Mouse (Mus musculus): ENCODE results near the gene Babam2.

Babam2 gene

GRCm38 (mm10) chr5:31982061-31982460, 284.6 kb downstream of the Babam2 start:
- in situ Hi-C loops (cut with MboI; ENCODE audit: low sequenced_read_pairs), result no loop called here

- in situ Hi-C loops (cut with MboI; ENCODE audit: low sequenced_read_pairs), result no loop called here
These were observed 285.7 kb downstream of the Babam2 start for GRCm38 (mm10) chr5:31983161-31983560.

DNA sequence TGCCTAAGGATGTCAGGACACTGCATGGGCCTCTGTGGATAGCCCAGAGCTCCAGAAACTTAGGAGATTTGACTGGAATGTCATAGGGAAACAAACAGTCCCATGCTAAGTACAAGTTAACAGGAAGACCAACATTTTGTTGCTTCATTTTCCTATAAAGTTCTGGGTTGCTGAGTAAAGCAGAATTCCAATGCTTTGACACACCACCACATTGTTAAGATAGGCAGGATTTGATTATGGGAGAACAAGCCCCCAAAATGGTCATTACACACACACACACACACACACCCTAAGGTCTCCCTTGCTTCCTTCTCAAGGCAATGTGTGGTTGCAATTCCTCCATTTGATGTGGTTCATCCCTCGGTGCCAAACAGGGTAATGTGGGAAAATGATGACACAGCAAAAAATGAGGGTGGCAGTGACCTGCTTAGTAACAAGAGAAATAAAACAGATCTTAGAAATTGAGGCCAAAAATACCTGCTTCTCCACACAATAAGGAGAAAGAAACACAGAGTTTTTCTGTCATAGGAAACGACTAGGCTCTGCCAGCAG, 286.4 kb downstream of the Babam2 start:
- in situ Hi-C loops (cut with MboI; ENCODE audit: low sequenced_read_pairs), result no loop called here

- in situ Hi-C loops (cut with MboI; ENCODE audit: low sequenced_read_pairs), result no loop called here
These were observed 287.0 kb downstream of the Babam2 start for GRCm38 (mm10) chr5:31984369-31984961.

GRCm38 (mm10) chr5:31985021-31985420, 287.5 kb downstream of the Babam2 start:
- in situ Hi-C loops (cut with MboI; ENCODE audit: low sequenced_read_pairs), result no loop called here

DNA sequence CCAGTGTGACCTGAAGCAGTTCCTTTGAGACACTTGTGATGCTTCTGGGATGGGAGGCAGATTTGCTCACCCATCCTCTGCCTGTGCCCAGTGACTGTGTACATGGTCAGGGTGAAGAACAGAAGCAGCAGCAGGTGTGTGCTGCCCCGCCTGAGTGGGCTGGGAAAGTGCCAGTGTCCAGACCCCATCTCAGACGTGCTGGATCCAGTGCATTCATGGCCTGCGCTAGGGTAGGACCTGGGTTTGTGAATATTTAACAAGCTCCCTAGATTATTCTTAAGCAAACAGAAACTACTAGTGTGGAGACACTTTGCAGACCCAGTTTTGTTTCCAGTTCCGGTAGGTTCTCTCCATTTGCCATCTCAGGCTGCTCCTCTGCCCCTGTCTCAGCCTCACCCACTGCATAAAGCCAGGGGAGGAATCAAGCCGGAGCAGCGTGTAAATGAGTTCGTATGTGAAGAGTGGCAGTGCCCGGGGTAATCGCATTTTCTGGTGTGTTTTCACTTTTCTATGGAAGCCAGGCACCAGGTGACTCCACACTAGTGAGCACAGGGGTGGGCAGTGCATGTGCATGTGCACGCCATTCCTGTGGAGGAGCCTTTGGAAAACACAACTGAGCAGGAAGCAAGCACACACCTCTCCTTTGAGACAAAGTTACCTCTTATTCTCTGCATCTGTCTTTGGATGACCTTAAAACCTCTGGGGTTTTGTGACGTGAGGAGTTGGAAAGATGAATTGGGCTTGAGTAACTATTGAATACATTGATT, 290.2 kb downstream of the Babam2 start:
- in situ Hi-C loops (cut with MboI; ENCODE audit: low sequenced_read_pairs), result no loop called here

GRCm38 (mm10) chr5:31997189-31997954, 299.9 kb downstream of the Babam2 start:
- in situ Hi-C loops (cut with MboI; ENCODE audit: low sequenced_read_pairs), result no loop called here

- in situ Hi-C loops (cut with MboI; ENCODE audit: low sequenced_read_pairs), result no loop called here
These were observed 301.3 kb downstream of the Babam2 start for GRCm38 (mm10) chr5:31998806-31999205.

DNA sequence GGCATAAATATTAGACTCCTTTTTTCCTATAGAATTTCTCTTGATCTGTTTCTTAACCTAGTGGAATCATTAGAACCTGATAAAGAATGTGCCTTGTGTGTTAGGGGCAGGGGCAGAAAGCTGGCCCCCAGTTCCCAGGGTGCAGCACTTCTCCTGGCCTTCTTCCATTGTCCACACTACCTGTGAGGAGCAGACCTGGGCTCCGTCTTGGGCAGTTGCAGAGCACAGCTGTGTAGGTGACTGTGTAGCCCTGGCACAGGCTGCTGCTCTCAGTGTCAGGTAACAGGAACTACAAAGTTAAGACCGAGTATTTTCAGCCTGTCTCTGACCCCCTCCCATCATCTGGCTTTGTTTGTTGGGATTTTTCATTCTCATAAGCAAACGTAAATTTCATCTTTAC, 302.6 kb downstream of the Babam2 start:
- in situ Hi-C loops (cut with MboI; ENCODE audit: low sequenced_read_pairs), result no loop called here

- in situ Hi-C loops (cut with MboI; ENCODE audit: low sequenced_read_pairs), result no loop called here
These were observed 303.8 kb downstream of the Babam2 start for GRCm38 (mm10) chr5:32001266-32001665.

DNA sequence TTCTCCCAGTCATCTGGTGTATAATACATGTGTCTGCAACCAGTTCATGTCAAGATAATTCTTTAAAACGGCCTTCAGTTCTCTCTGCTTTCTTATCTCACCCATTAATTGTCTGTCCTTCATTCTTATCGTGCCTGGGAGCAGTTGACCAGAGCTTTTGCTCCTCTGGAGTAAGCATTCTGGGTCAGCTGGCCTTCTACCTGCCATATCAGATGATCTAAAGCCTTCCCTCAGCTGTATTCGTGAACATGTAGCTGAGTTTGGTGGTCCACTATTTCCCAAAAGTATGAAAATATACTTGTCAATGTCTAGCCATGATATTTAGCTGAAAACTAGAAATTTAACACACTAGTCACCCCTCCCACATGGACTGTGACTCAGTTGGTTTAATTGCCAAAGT, 304.3 kb downstream of the Babam2 start:
- in situ Hi-C loops (cut with MboI; ENCODE audit: low sequenced_read_pairs), result no loop called here

DNA sequence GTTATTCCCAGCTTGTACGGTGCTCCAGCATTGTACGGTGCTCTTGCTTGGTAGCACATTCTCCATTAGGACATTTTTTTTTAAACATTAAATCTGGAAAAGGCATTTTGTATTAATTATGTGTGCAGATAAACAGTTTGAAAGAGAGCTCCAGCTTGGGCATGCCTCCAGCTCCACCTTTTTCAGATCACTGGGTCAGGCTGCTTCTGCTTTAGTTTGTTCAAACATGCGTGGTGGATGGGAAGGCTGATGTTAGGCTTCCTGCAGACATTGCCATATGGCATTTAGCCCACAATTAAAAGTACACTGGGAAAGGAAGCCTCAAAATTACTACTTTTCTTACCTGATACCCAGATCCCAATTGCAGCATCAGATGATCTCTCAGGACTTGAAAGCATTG, 310.9 kb downstream of the Babam2 start:
- in situ Hi-C loops (cut with MboI; ENCODE audit: low sequenced_read_pairs), result no loop called here

DNA sequence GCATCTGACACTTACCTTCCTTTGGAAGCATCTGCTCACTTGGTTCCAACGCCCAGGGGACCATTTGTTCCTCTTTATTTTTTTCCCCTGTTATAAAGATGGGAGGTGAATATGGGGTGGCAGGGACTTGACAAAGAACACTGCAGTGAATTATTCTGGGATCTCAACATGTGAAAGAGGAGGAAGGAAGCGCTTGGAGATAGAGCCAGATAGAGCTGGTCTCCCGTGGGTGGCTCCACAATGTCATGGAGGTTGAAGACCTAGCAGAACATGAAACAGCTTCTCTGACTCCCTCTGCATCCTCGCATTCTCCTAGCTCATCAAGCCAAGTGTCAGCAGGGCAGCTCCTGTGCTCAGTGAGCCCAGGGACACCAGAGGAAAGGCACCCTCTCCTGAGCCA, 312.6 kb downstream of the Babam2 start:
- in situ Hi-C loops (cut with MboI; ENCODE audit: low sequenced_read_pairs), result no loop called here

DNA sequence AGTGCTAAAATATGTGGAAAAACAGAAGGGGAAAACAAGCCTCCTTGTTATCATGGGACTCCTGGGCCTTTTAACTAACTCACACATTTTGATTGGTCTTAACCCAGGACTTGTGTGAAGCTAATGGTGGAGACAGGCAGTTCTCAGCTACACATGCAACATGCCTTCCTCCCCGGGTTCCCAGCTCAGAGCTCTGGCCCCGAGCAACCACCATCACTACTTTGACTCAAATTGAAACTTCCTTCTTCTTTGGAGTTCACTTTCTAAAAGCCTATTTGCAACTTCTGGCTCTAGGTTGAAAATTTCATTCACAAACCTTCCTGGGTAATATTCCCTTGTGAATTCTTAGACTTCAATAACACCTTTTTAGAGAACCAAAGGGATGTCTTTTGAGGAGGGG, 315.6 kb downstream of the Babam2 start:
- in situ Hi-C loops (cut with MboI; ENCODE audit: low sequenced_read_pairs), result no loop called here

GRCm38 (mm10) chr5:32014786-32015185, 317.3 kb downstream of the Babam2 start:
- in situ Hi-C loops (cut with MboI; ENCODE audit: low sequenced_read_pairs), result no loop called here

GRCm38 (mm10) chr5:32015949-32016478, 318.5 kb downstream of the Babam2 start:
- in situ Hi-C loops (cut with MboI; ENCODE audit: low sequenced_read_pairs), result no loop called here

GRCm38 (mm10) chr5:32017686-32018085, 320.2 kb downstream of the Babam2 start:
- in situ Hi-C loops (cut with MboI; ENCODE audit: low sequenced_read_pairs), result no loop called here

DNA sequence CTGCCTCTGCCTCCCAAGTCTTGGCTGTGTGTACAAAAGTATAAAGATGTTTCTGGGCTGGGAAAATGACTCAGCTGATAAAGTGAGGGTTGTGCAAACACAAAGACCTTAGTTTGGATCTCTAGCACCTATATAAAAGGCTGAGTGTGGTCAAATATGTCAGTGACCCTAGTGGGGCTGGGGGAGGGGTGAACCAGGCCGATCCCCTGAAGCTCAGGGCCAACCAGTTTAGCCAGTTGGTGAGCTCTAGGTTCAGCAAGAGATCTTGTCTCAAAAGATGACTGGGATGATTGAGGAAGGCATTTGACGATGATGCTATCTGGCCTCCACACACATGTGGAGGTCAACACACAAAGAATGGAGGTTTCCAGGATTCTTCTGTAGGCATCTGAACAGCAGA, 320.8 kb downstream of the Babam2 start:
- in situ Hi-C loops (cut with MboI; ENCODE audit: low sequenced_read_pairs), result no loop called here

DNA sequence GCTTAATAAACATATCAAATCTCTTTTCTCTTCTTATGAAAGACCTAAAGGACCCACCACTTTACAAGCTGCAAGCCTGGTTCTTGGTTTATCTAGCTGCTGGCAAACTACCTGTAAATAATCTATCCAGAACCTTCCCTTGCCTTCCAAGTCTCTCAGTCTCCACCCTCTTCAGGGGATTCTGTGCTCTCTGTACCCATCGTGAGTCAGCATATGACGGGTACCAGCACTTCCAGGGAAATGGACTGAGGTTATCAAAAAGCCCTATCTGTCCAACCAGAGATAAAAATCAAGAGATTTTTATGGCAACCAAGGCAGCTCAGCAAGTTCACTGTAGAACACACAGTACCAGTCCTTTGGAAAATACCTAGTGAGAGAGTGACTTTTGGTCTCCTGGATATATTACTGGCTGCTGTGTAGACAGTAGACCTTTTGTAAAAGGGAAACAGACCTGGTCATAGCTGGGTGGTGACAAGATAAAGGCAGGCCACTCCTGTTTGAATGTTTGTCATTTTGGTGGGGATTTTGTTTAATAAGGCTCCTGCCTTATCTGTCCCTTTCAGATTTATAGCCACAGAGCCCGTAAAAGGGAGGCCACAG, 332.4 kb downstream of the Babam2 start:
- in situ Hi-C loops (cut with MboI; ENCODE audit: low sequenced_read_pairs), result no loop called here

DNA sequence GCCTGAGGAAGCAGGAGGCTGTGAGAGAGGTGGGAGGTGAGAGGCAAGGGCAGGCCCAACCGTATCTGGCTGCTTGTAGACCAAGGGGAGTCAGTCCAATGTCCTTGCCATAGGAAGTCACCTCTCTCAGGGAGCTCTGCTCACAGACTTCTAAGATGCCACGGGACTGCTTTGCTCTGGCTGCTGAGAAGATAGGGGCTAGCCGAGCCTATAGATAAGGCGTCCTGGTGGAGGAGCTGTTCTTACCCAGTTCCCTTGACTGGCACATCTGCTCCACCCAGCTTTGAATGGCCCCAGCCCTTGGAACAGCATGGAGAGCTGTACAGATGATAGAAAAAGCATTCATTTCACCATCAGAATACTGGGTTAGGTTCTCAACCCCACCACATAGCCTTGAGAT, 335.7 kb downstream of the Babam2 start:
- in situ Hi-C loops (cut with MboI; ENCODE audit: low sequenced_read_pairs), result no loop called here

DNA sequence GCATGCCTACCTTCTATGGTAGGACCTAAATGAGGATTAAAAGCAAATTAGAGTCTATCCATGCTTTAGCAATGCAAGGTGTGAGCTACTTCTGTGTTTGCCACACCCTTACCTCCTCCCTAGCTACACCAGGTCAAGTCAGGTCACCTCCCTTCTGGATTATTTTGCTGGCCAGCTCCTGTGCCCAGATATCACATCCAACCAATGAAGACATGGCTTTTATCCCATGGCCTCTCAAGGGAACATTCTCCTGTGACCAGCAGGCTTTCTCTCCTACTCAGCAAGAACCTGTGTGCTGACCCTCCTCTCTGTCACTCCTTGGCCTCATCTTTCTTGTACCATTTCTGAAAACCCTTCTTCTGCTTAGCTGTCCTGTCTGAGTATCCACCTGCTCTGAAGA, 336.1 kb downstream of the Babam2 start:
- in situ Hi-C loops (cut with MboI; ENCODE audit: low sequenced_read_pairs), result no loop called here
